Mouse (Mus musculus): Measurements from ENCODE around the gene Erbin. TPM values are rescaled to one million over a fixed set of nuclear protein-coding genes. Genes with fewer than 3 reads are reported as not detected.

Gene Erbin
- total RNA-seq, 2 experiments from 2014 or later: 54.6 to 54.8 TPM

Other genes starting within 250 kb of the Erbin start
- gene Srek1, start 145.9 kb downstream of the Erbin start, total RNA-seq (2021): 10 to 100 TPM; 29.7 to 31.0 TPM
- gene Nln, start 189.1 kb upstream of the Erbin start, total RNA-seq (2021): 10 to 100 TPM; 13.9 to 14.9 TPM
- gene Sgtb, start 189.2 kb upstream of the Erbin start, total RNA-seq (2021): 1 to 10 TPM; 1.4 to 1.5 TPM